In the genomic region with DNA sequence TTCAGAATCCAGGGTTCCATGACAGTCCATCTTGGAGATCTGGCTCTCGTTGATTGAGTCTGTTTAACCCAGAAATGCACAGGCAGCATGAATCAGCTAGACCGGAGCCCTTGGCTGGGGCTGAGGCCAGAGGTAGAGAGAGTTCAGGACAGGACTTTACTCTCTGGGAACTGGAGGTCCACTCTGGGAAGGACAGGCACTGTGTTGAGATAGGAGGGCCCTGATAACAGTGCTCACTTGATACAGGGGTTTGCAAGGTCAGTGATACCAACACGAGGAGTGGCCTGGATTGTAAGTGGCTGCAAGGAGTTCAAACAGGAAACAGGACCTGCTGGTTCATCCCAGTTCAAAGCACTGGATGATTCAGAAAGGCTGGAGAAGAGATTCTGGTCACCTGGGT, we compare ENCODE assay signal across 35 mouse cellular contexts. TPM values are rescaled to one million over a fixed set of nuclear protein-coding genes. Genes with fewer than 3 reads are reported as not detected.
DNase-seq lines count a peak whose midpoint lies in the region; ATAC-seq and TF ChIP-seq lines count a peak whose summit lies in the region.
"Had no signal": no experiment of that assay in that cellular context is flagged by ENCODE, and none has a peak within 500 bp of the region (broad histone marks: within the 10 kb centered on the region; RNA-seq: fewer than 3 reads in every experiment).

No protein-coding gene starts in this region.

- no peaks in the 10 kb centered on the region for H3K9me3 ChIP-seq in liver, embryonic 16.5 days (replicated peaks; ENCODE audit: control insufficient read depth, low read length)
- H3K9me3 ChIP-seq in liver, postnatal 0 days (ENCODE audit: low read length): no peaks in the 10 kb centered on the region
- no peaks in the 10 kb centered on the region for H3K9me3 ChIP-seq in intestine, embryonic 16.5 days (ENCODE audit: control insufficient read depth, low read length)
- H3K9me3 ChIP-seq in stomach, embryonic 14.5 days (ENCODE audit: control insufficient read depth, low read depth, low read length): no peaks in the 10 kb centered on the region
- H3K9me3 ChIP-seq: forebrain, embryonic 13.5 days; heart, embryonic 10.5 days; heart, embryonic 15.5 days; hindbrain, embryonic 12.5 days; limb, embryonic 13.5 days; neural tube, embryonic 15.5 days had no signal

- no peak for DNase-seq in liver, postnatal 0 days
- DNase-seq in adrenal gland, postnatal 10 days: no peak
- DNase-seq in kidney, postnatal 25 days: no peak
- DNase-seq: adrenal gland, adult 2 months; B cell, adult 2 months; cerebellum, adult 2 months; cerebellum, postnatal 25 days; gastrocnemius, postnatal 10 days; kidney, adult 18-20 months; kidney, postnatal 4 days; lung, adult 2 months; lung, postnatal 10 days; midbrain, embryonic 14.5 days; right cerebral cortex, postnatal 25 days; spleen, adult 18-20 months; thymus, adult 18-20 months; thymus, postnatal 25 days had no signal

- TF ChIP-seq EP300 in liver, postnatal 0 days (IDR thresholded peaks at IDR 0.05; ENCODE audit: low read depth): no peak

- peak; percentile 53; the same call in 1 of the 2 replicates for ATAC-seq in liver, embryonic 16.5 days (ENCODE audit: low read depth)
- ATAC-seq in liver, postnatal 0 days: no peak
- peak; percentile 96 for ATAC-seq in intestine, embryonic 16.5 days
- ATAC-seq in stomach, embryonic 14.5 days (ENCODE audit: insufficient number of reproducible peaks, insufficient read depth, low FRiP score, low read depth): 0 out of 2 replicates have a peak, but pooled peaks have one; percentile 23
- ATAC-seq: activated CD4-positive, CD25-positive, alpha-beta regulatory T cell, adult 4 months; forebrain, embryonic 13.5 days; hindbrain, postnatal 0 days had no signal

- no peak overlapping the region for H3K27ac ChIP-seq in liver, embryonic 16.5 days (ENCODE audit: low read length)
- H3K27ac ChIP-seq in liver, postnatal 0 days (ENCODE audit: low read depth): no peak overlapping the region
- peak overlapping the region; percentile 74 for H3K27ac ChIP-seq in intestine, embryonic 16.5 days (ENCODE audit: low read length)
- no peak overlapping the region for H3K27ac ChIP-seq in stomach, embryonic 14.5 days (ENCODE audit: low read length)
- H3K27ac ChIP-seq: forebrain, embryonic 13.5 days; heart, embryonic 10.5 days; heart, embryonic 15.5 days; hindbrain, embryonic 12.5 days; hindbrain, postnatal 0 days; limb, embryonic 13.5 days; neural tube, embryonic 15.5 days had no signal

- H3K4me1 ChIP-seq in liver, embryonic 16.5 days (ENCODE audit: control insufficient read depth, low read depth, low read length): peaks cover 4% of the 10 kb centered on the region
- no peaks in the 10 kb centered on the region; the same call in 1 of the 2 replicates for H3K4me1 ChIP-seq in liver, postnatal 0 days (ENCODE audit: insufficient read depth)
- H3K4me1 ChIP-seq in intestine, embryonic 16.5 days (ENCODE audit: control insufficient read depth, insufficient read depth, low read length): peaks cover 15% of the 10 kb centered on the region
- H3K4me1 ChIP-seq in stomach, embryonic 14.5 days (ENCODE audit: control insufficient read depth, insufficient read depth, low read length): no peaks in the 10 kb centered on the region
- H3K4me1 ChIP-seq: forebrain, embryonic 13.5 days; heart, embryonic 10.5 days; heart, embryonic 15.5 days; hindbrain, embryonic 12.5 days; limb, embryonic 13.5 days; neural tube, embryonic 15.5 days had no signal

- 41% methylated on average over 3 of the region's 3 CpGs for WGBS in liver, embryonic 16.5 days (ENCODE audit: insufficient replicate concordance)
- whole genome bisulfite sequencing in liver, postnatal 0 days (ENCODE audit: insufficient replicate concordance): 47% methylated on average over 3 of the region's 3 CpGs
- WGBS in intestine, embryonic 16.5 days: 49% methylated on average over 3 of the region's 3 CpGs
- 60% methylated on average over 3 of the region's 3 CpGs for WGBS in stomach, embryonic 14.5 days

- H3K4me2 ChIP-seq in liver, embryonic 16.5 days (ENCODE audit: low read depth, low read length): no peak overlapping the region
- H3K4me2 ChIP-seq in liver, postnatal 0 days (ENCODE audit: low read depth, low read length): no peak overlapping the region
- no peak overlapping the region for H3K4me2 ChIP-seq in intestine, embryonic 16.5 days (ENCODE audit: low read depth, low read length)
- no peak overlapping the region for H3K4me2 ChIP-seq in stomach, embryonic 14.5 days (replicated peaks; ENCODE audit: low read depth, low read length)
- H3K4me2 ChIP-seq: forebrain, embryonic 13.5 days; heart, embryonic 15.5 days; hindbrain, embryonic 12.5 days; limb, embryonic 13.5 days; neural tube, embryonic 15.5 days had no signal

- no peaks in the 10 kb centered on the region for H3K36me3 ChIP-seq in liver, embryonic 16.5 days (ENCODE audit: control insufficient read depth, insufficient read depth)
- no peaks in the 10 kb centered on the region for H3K36me3 ChIP-seq in liver, postnatal 0 days (replicated peaks; ENCODE audit: insufficient read depth, low read length)
- H3K36me3 ChIP-seq in intestine, embryonic 16.5 days (ENCODE audit: control insufficient read depth, insufficient read depth, low read length): no peaks in the 10 kb centered on the region
- no peaks in the 10 kb centered on the region for H3K36me3 ChIP-seq in stomach, embryonic 14.5 days (ENCODE audit: control insufficient read depth, insufficient read depth, low read length)
- H3K36me3 ChIP-seq: heart, embryonic 10.5 days; heart, embryonic 15.5 days; hindbrain, embryonic 12.5 days; limb, embryonic 13.5 days; neural tube, embryonic 15.5 days had no signal

- no peaks in the 10 kb centered on the region for H3K27me3 ChIP-seq in liver, embryonic 16.5 days (ENCODE audit: control insufficient read depth, insufficient read depth, low read depth, low read length)
- H3K27me3 ChIP-seq in liver, postnatal 0 days (ENCODE audit: insufficient read depth, low read length): no peaks in the 10 kb centered on the region
- H3K27me3 ChIP-seq in intestine, embryonic 16.5 days (replicated peaks; ENCODE audit: control insufficient read depth, insufficient read depth, low read length): no peaks in the 10 kb centered on the region
- H3K27me3 ChIP-seq in stomach, embryonic 14.5 days (ENCODE audit: control insufficient read depth, insufficient read depth, low read length): no peaks in the 10 kb centered on the region
- H3K27me3 ChIP-seq: forebrain, embryonic 13.5 days; heart, embryonic 15.5 days; hindbrain, embryonic 12.5 days; limb, embryonic 13.5 days; neural tube, embryonic 15.5 days had no signal

- TF ChIP-seq CTCF in liver, postnatal 0 days (IDR thresholded peaks at IDR 0.05; ENCODE audit: low read depth): no peak

- no peak overlapping the region for H3K9ac ChIP-seq in liver, embryonic 16.5 days (ENCODE audit: low read depth, low read length)
- no peak overlapping the region for H3K9ac ChIP-seq in liver, postnatal 0 days (replicated peaks)
- H3K9ac ChIP-seq in intestine, embryonic 16.5 days (ENCODE audit: low read depth, low read length): no peak overlapping the region
- no peak overlapping the region for H3K9ac ChIP-seq in stomach, embryonic 14.5 days (replicated peaks; ENCODE audit: low read depth, low read length)
- H3K9ac ChIP-seq: forebrain, embryonic 13.5 days; heart, embryonic 15.5 days; hindbrain, embryonic 12.5 days; limb, embryonic 13.5 days; neural tube, embryonic 15.5 days had no signal

- no peak overlapping the region for H3K4me3 ChIP-seq in liver, embryonic 16.5 days (ENCODE audit: low read depth, low read length)
- H3K4me3 ChIP-seq in liver, postnatal 0 days (ENCODE audit: low read depth, low read length): no peak overlapping the region
- H3K4me3 ChIP-seq in intestine, embryonic 16.5 days (ENCODE audit: low read length): no peak overlapping the region
- H3K4me3 ChIP-seq in stomach, embryonic 14.5 days (ENCODE audit: low read depth, low read length): no peak overlapping the region
- H3K4me3 ChIP-seq: forebrain, embryonic 13.5 days; heart, embryonic 10.5 days; heart, embryonic 15.5 days; hindbrain, embryonic 12.5 days; limb, embryonic 13.5 days; neural tube, embryonic 15.5 days had no signal

RNA-seq across cellular contexts. Expression of a gene that starts 8.6 kb away (rescaled TPM):
- 6.9 and 10.4 TPM in 2 replicates for polyA plus RNA-seq in liver, embryonic 16.5 days (2015; fragmentation: Nextera tagmentation; extraction: Ambion mirVana)
- 11.7 TPM in 2 replicates for polyA plus RNA-seq in liver, postnatal 0 days (2015; fragmentation: Nextera tagmentation; extraction: Ambion mirVana)
- polyA plus RNA-seq in intestine, embryonic 16.5 days (2015; fragmentation: Nextera tagmentation; extraction: Ambion mirVana): 207 and 212 TPM in 2 replicates
- polyA plus RNA-seq in stomach, embryonic 14.5 days (2014; fragmentation: Nextera tagmentation; extraction: Ambion mirVana): 169 TPM in 2 replicates
- 100 to 1,000 TPM in 1 of 2 experiments, 10 to 100 TPM in 1; 95.5 to 101 TPM for total RNA-seq in adrenal gland, postnatal 10 days (2021)
- total RNA-seq: monocyte, adult 5-6 weeks had no signal
- polyA plus RNA-seq: activated CD4-positive, CD25-positive, alpha-beta regulatory T cell, adult 4 months had no signal

RNA-seq across cellular contexts. Expression of a gene that starts 8.6 kb away (rescaled TPM):
- polyA plus RNA-seq in liver, embryonic 16.5 days (2015; fragmentation: Nextera tagmentation; extraction: Ambion mirVana): 13.9 and 16.3 TPM in 2 replicates
- 1.9 and 2.0 TPM in 2 replicates for polyA plus RNA-seq in liver, postnatal 0 days (2015; fragmentation: Nextera tagmentation; extraction: Ambion mirVana)
- 160 and 183 TPM in 2 replicates for polyA plus RNA-seq in intestine, embryonic 16.5 days (2015; fragmentation: Nextera tagmentation; extraction: Ambion mirVana)
- 27.4 and 30.9 TPM in 2 replicates for polyA plus RNA-seq in stomach, embryonic 14.5 days (2014; fragmentation: Nextera tagmentation; extraction: Ambion mirVana)
- under 1 TPM; 0.39 to 0.51 TPM for total RNA-seq in adrenal gland, postnatal 10 days (2021)
- total RNA-seq: adrenal gland, adult 2 months; gastrocnemius, postnatal 10 days; heart, postnatal 25 days; hindbrain, postnatal 0 days; layer of hippocampus, adult 8-10 months; layer of hippocampus, postnatal 25 days; left cerebral cortex, adult 8-10 months; left cerebral cortex, postnatal 36 days; monocyte, adult 5-6 weeks had no signal
- polyA plus RNA-seq: activated CD4-positive, CD25-positive, alpha-beta regulatory T cell, adult 4 months; cerebellum, adult 2 months; embryonic facial prominence, embryonic 11.5 days; heart, embryonic 15.5 days; hindbrain, embryonic 12.5 days; limb, embryonic 13.5 days; midbrain, embryonic 14.5 days; neural tube, embryonic 15.5 days had no signal

RNA-seq across cellular contexts. Expression of a gene that starts 34.1 kb away (rescaled TPM):
- polyA plus RNA-seq in liver, embryonic 16.5 days (2015; fragmentation: Nextera tagmentation; extraction: Ambion mirVana): 19.1 and 21.3 TPM in 2 replicates
- polyA plus RNA-seq in liver, postnatal 0 days (2015; fragmentation: Nextera tagmentation; extraction: Ambion mirVana): 17.2 and 18.0 TPM in 2 replicates
- 17.9 and 22.0 TPM in 2 replicates for polyA plus RNA-seq in intestine, embryonic 16.5 days (2015; fragmentation: Nextera tagmentation; extraction: Ambion mirVana)
- 6.9 and 8.1 TPM in 2 replicates for polyA plus RNA-seq in stomach, embryonic 14.5 days (2014; fragmentation: Nextera tagmentation; extraction: Ambion mirVana)
- total RNA-seq in adrenal gland, postnatal 10 days (2021): 1 to 10 TPM; 3.9 to 5.6 TPM
- total RNA-seq: monocyte, adult 5-6 weeks had no signal
- polyA plus RNA-seq: activated CD4-positive, CD25-positive, alpha-beta regulatory T cell, adult 4 months had no signal

RNA-seq across cellular contexts. Expression of a gene that starts 40.1 kb away (rescaled TPM):
- 376 and 435 TPM in 2 replicates for polyA plus RNA-seq in liver, embryonic 16.5 days (2015; fragmentation: Nextera tagmentation; extraction: Ambion mirVana)
- polyA plus RNA-seq in liver, postnatal 0 days (2015; fragmentation: Nextera tagmentation; extraction: Ambion mirVana): 188 and 211 TPM in 2 replicates
- 327 and 376 TPM in 2 replicates for polyA plus RNA-seq in intestine, embryonic 16.5 days (2015; fragmentation: Nextera tagmentation; extraction: Ambion mirVana)
- polyA plus RNA-seq in stomach, embryonic 14.5 days (2014; fragmentation: Nextera tagmentation; extraction: Ambion mirVana): 320 and 324 TPM in 2 replicates
- total RNA-seq in adrenal gland, postnatal 10 days (2021): 100 to 1,000 TPM; 131 to 144 TPM

RNA-seq across cellular contexts. Expression of a gene that starts 46.1 kb away (rescaled TPM):
- polyA plus RNA-seq in liver, embryonic 16.5 days (2015; fragmentation: Nextera tagmentation; extraction: Ambion mirVana): 40.3 and 52.6 TPM in 2 replicates
- 39.2 and 42.2 TPM in 2 replicates for polyA plus RNA-seq in liver, postnatal 0 days (2015; fragmentation: Nextera tagmentation; extraction: Ambion mirVana)
- polyA plus RNA-seq in intestine, embryonic 16.5 days (2015; fragmentation: Nextera tagmentation; extraction: Ambion mirVana): 32.2 and 32.7 TPM in 2 replicates
- 19.6 and 21.0 TPM in 2 replicates for polyA plus RNA-seq in stomach, embryonic 14.5 days (2014; fragmentation: Nextera tagmentation; extraction: Ambion mirVana)
- total RNA-seq in adrenal gland, postnatal 10 days (2021): 10 to 100 TPM; 43.1 to 44.0 TPM
- total RNA-seq: monocyte, adult 5-6 weeks had no signal

Comparison
In these comparisons a context has a peak if more than half of its experiments do, and no peak if none do; other contexts are left out.
1. RNA of a gene that starts 8.6 kb away (polyA plus RNA-seq): 207 to 212 TPM in intestine, embryonic 16.5 days and 169 TPM in stomach, embryonic 14.5 days; 11.7 TPM in liver, postnatal 0 days and 6.9 to 10.4 TPM in liver, embryonic 16.5 days; every median in the first group is over 10 times any median in the second.